Mouse (Mus musculus): ENCODE data around the gene Ccr1. TPM values are rescaled to one million over a fixed set of nuclear protein-coding genes. Genes with fewer than 3 reads are reported as not detected.

The Ccr1 gene
- polyA plus RNA-seq, 1 experiment from 2014 or later = 1.7 TPM

DNA sequence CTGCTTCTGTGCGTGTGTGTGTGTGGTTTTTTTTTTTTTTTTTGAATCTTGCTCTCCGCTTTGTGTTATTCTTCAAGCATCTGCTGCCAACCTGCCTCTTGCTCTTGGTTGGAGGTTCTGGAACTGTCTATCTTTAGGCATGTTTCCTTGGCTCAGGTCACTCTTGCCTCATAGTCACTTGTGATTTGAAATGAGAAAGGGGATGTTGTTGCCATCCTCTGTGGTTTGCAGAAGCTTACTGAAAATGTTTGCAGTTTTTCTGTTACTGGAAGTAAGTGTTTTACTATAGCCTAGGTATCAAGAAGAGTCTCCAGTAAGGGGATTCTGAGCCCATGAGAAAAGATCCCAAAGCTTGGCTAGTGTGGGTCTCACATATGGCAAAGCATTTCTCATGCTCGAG is 26.5 kb downstream of the Ccr1 start:
- no peaks in the 10 kb centered on the region for H3K27me3 ChIP-seq (ENCODE audit: control insufficient read depth, insufficient read depth, low read length)
- H3K9me3 ChIP-seq (ENCODE audit: control insufficient read depth, low read length) = no peaks in the 10 kb centered on the region
- H3K4me1 ChIP-seq (ENCODE audit: control insufficient read depth, insufficient read depth, low read length) = no peaks in the 10 kb centered on the region
- no peak overlapping the region for H3K9ac ChIP-seq (replicated peaks; ENCODE audit: low read length)
- WGBS = 92% methylated on average over 3 of the region's 3 CpGs
- no peak overlapping the region for H3K4me2 ChIP-seq (ENCODE audit: low read length)
- H3K27ac ChIP-seq (replicated peaks; ENCODE audit: low read depth, low read length) = no peak overlapping the region
- DNase-seq (no peak), ATAC-seq (ENCODE audit: low FRiP score, low TSS enrichment) (no peak)
- no peak overlapping the region for H3K4me3 ChIP-seq (replicated peaks; ENCODE audit: low read depth, low read length)
- H3K36me3 ChIP-seq (ENCODE audit: control insufficient read depth, insufficient read depth, low read length) = no peaks in the 10 kb centered on the region

DNA sequence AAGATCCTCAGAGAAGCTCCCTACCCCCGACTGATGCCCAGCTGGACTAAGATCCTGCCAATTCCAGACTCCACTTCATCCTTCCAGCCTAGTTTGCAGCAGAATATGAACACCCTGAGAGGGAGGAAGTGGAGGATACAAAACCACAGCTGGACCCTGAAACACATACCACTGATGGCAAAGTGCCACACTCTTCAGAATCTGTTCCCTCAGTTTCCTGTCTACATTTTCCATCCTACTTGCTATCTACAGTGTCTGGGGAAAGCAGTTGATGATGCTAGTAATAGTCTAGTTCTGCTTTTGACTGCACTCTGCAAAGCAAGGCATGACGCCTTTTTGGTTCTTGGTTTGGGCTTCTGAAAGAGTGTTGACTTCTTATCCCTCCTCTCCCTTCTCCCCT is 27.2 kb downstream of the Ccr1 start:
- Histone ChIP-seq H3K4me2 (ENCODE audit: low read length) (no peak overlapping the region), H3K27me3 (ENCODE audit: control insufficient read depth, insufficient read depth, low read length) (no peaks in the 10 kb centered on the region), H3K4me1 (ENCODE audit: control insufficient read depth, insufficient read depth, low read length) (no peaks in the 10 kb centered on the region), H3K9me3 (ENCODE audit: control insufficient read depth, low read length) (no peaks in the 10 kb centered on the region), H3K9ac (replicated peaks; ENCODE audit: low read length) (no peak overlapping the region), H3K4me3 (replicated peaks; ENCODE audit: low read depth, low read length) (no peak overlapping the region), H3K27ac (replicated peaks; ENCODE audit: low read depth, low read length) (no peak overlapping the region), H3K36me3 (ENCODE audit: control insufficient read depth, insufficient read depth, low read length) (no peaks in the 10 kb centered on the region)
- 80% methylated on average over 2 of the region's 2 CpGs for WGBS
- DNase-seq (no peak), ATAC-seq (ENCODE audit: low FRiP score, low TSS enrichment) (no peak)

DNA sequence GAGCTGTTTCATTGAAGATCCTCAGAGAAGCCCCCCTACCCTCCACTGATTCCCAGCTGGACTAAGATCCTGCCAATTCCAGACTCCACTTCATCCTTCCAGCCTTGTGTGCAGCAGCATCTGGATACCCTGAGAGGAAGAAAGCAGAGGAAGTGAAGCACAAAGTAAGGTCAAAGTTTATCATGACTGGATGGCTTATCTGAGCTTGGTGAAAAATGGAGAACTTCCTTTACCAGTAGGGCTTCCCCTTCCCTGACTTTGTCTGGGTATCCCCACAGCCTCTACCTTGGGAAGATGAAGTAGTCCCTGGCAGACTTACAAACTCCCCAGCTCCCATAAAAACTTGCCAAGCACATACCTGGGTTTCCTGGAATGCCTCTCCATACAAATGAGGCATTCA is 27.9 kb downstream of the Ccr1 start:
- H3K27ac ChIP-seq (replicated peaks; ENCODE audit: low read depth, low read length) = no peak overlapping the region
- DNase-seq (no peak), ATAC-seq (ENCODE audit: low FRiP score, low TSS enrichment) (no peak)

DNA sequence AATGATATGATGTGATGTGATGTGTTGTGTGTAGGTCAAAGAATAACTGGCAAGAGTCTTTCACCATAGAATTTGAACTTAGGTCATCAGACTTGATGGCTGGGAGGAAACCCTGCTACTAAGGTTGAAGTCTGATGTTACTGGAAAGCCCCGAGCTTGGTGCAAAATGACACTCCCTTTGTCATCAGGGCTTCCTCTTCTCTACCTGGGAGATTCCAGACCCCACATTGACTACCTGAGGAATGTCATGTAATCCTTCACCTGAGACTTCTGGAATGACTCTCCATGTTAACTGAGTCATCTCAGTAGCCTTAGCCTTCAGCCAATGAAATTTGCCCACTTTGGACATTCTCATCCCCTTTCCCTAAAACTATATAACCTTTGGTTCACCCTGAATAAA is 28.3 kb downstream of the Ccr1 start:
- H3K4me3 ChIP-seq (replicated peaks; ENCODE audit: low read depth, low read length) = no peak overlapping the region
- ATAC-seq (ENCODE audit: low FRiP score, low TSS enrichment) (no peak), DNase-seq (no peak)
- H3K36me3 ChIP-seq (ENCODE audit: control insufficient read depth, insufficient read depth, low read length) = no peaks in the 10 kb centered on the region
- H3K27me3 ChIP-seq (ENCODE audit: control insufficient read depth, insufficient read depth, low read length) = no peaks in the 10 kb centered on the region
- no peak overlapping the region for H3K9ac ChIP-seq (replicated peaks; ENCODE audit: low read length)
- H3K4me1 ChIP-seq (ENCODE audit: control insufficient read depth, insufficient read depth, low read length) = no peaks in the 10 kb centered on the region
- H3K4me2 ChIP-seq (ENCODE audit: low read length) = no peak overlapping the region
- WGBS = 75% methylated on average over 1 of the region's 1 CpGs
- no peak overlapping the region for H3K27ac ChIP-seq (replicated peaks; ENCODE audit: low read depth, low read length)
- H3K9me3 ChIP-seq (ENCODE audit: control insufficient read depth, low read length) = no peaks in the 10 kb centered on the region

More for the DNA sequence above, 27.9 kb downstream of the Ccr1 start:
- Histone ChIP-seq H3K4me2 (ENCODE audit: low read length) (no peak overlapping the region), H3K4me3 (replicated peaks; ENCODE audit: low read depth, low read length) (no peak overlapping the region), H3K9ac (replicated peaks; ENCODE audit: low read length) (no peak overlapping the region), H3K27me3 (ENCODE audit: control insufficient read depth, insufficient read depth, low read length) (no peaks in the 10 kb centered on the region), H3K36me3 (ENCODE audit: control insufficient read depth, insufficient read depth, low read length) (no peaks in the 10 kb centered on the region), H3K4me1 (ENCODE audit: control insufficient read depth, insufficient read depth, low read length) (no peaks in the 10 kb centered on the region), H3K9me3 (ENCODE audit: control insufficient read depth, low read length) (no peaks in the 10 kb centered on the region)

DNA sequence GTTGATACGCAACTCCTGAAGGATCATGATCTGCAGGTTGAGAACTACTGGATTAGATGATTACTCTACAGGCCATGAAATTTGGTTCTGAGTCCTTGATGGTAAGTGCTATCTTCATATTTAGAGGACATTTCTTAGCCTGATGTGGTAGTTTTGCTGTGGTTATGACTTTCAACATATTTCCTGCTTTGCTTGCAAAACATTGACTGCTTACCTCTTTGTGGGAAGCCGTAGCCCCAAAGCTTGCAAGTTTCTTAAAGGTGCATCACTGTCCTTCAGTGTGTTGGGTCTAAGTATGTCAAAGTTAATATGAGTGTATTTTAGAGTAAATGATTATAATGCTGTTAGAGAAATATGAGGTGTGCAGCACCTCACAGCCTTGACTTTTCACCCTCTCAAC is 30.5 kb downstream of the Ccr1 start:
- Histone ChIP-seq H3K4me1 (ENCODE audit: control insufficient read depth, insufficient read depth, low read length) (no peaks in the 10 kb centered on the region), H3K4me3 (replicated peaks; ENCODE audit: low read depth, low read length) (no peak overlapping the region), H3K36me3 (ENCODE audit: control insufficient read depth, insufficient read depth, low read length) (no peaks in the 10 kb centered on the region), H3K27me3 (ENCODE audit: control insufficient read depth, insufficient read depth, low read length) (no peaks in the 10 kb centered on the region), H3K27ac (replicated peaks; ENCODE audit: low read depth, low read length) (no peak overlapping the region), H3K9ac (replicated peaks; ENCODE audit: low read length) (no peak overlapping the region), H3K9me3 (ENCODE audit: control insufficient read depth, low read length) (no peaks in the 10 kb centered on the region), H3K4me2 (ENCODE audit: low read length) (no peak overlapping the region)
- no peak for DNase-seq
- WGBS = 97% methylated on average over 2 of the region's 2 CpGs
- no peak for ATAC-seq (ENCODE audit: low FRiP score, low TSS enrichment)

DNA sequence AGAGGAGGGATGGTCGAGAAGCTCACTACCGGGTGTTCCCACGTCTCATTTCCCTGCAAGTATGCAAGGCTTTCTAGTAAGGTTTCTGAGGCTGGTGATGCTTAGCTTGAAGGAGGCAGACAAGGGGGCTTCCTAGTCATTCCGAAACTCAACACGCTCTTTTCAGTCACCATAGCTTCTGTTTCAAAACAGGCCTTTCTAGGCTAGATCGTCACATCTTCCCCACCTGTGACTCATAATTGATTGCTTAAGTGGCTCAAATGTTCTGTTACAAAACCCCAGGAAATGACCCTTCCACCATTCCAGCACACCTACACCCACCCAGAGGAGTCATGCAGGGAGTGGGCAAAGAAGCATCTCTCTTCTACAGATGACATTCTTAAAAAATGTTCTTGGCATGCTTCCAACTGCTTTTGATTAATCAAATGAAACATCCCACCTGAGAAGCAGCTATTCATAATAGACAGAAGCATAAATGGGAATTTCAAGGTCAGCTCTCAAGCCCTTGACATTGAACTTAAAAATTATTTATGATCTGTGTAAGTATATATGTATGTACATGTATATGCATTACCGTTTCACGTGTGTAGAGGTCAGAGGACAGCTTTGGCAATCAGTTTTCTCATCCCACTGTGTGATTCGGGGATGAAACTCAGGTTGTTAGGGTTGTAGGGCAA is 31.8 kb downstream of the Ccr1 start:
- WGBS = 94% methylated on average over 9 of the region's 9 CpGs
- Histone ChIP-seq H3K36me3 (ENCODE audit: control insufficient read depth, insufficient read depth, low read length) (no peaks in the 10 kb centered on the region), H3K9me3 (ENCODE audit: control insufficient read depth, low read length) (no peaks in the 10 kb centered on the region), H3K4me1 (ENCODE audit: control insufficient read depth, insufficient read depth, low read length) (no peaks in the 10 kb centered on the region), H3K27ac (replicated peaks; ENCODE audit: low read depth, low read length) (no peak overlapping the region), H3K9ac (replicated peaks; ENCODE audit: low read length) (no peak overlapping the region), H3K4me3 (replicated peaks; ENCODE audit: low read depth, low read length) (no peak overlapping the region), H3K27me3 (ENCODE audit: control insufficient read depth, insufficient read depth, low read length) (no peaks in the 10 kb centered on the region), H3K4me2 (ENCODE audit: low read length) (no peak overlapping the region)
- ATAC-seq (ENCODE audit: low FRiP score, low TSS enrichment) = no peak
- no peak for DNase-seq

DNA sequence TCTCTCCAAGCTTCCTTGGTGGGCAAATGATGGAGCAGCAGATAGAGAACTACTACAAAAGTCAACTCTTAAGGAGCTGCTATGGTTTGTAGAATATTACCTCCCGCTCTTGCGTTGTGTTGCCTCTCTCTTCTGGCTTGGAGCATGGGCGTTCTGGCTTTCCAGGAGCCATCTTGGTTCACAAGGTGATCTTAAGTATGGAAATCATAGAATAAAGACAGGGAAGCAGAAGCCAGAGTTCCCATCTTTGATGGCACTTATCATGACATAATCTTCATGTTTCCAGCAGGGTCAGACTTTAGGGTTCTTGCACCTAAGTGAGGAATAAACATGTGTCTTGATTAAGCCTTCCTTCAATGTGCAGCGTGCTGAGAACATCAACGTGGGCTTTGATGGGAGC is 32.7 kb downstream of the Ccr1 start:
- Histone ChIP-seq H3K9ac (replicated peaks; ENCODE audit: low read length) (no peak overlapping the region), H3K9me3 (ENCODE audit: control insufficient read depth, low read length) (no peaks in the 10 kb centered on the region), H3K36me3 (ENCODE audit: control insufficient read depth, insufficient read depth, low read length) (no peaks in the 10 kb centered on the region), H3K27me3 (ENCODE audit: control insufficient read depth, insufficient read depth, low read length) (no peaks in the 10 kb centered on the region), H3K4me3 (replicated peaks; ENCODE audit: low read depth, low read length) (no peak overlapping the region), H3K27ac (replicated peaks; ENCODE audit: low read depth, low read length) (no peak overlapping the region), H3K4me1 (ENCODE audit: control insufficient read depth, insufficient read depth, low read length) (no peaks in the 10 kb centered on the region), H3K4me2 (ENCODE audit: low read length) (no peak overlapping the region)
- ATAC-seq (ENCODE audit: low FRiP score, low TSS enrichment) (no peak), DNase-seq (no peak)
- 90% methylated on average over 5 of the region's 5 CpGs for WGBS

DNA sequence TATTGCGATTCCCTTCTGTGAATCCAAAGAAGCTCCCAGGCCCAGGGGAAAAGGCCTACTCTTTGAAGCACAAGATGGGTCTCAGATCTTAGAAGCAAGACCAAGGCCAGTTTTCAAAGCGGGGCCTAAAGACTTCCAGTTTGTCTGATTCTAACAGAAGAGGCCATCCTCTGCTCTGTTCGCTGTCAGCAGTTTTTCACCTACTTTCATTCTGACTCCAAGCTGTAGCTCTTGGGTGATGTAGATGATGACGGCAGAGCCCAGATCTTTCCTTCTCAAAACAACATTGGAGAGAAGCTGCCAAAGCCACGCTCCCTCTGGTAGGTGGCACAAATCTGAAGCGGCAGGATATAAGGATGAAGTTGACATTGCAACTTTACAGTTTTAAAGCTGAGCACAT is 33.1 kb downstream of the Ccr1 start:
- no peaks in the 10 kb centered on the region for H3K36me3 ChIP-seq (ENCODE audit: control insufficient read depth, insufficient read depth, low read length)
- H3K9me3 ChIP-seq (ENCODE audit: control insufficient read depth, low read length) = no peaks in the 10 kb centered on the region
- ATAC-seq (ENCODE audit: low FRiP score, low TSS enrichment) = no peak
- H3K4me2 ChIP-seq (ENCODE audit: low read length) = no peak overlapping the region
- no peaks in the 10 kb centered on the region for H3K4me1 ChIP-seq (ENCODE audit: control insufficient read depth, insufficient read depth, low read length)
- WGBS = 96% methylated on average over 6 of the region's 6 CpGs
- H3K4me3 ChIP-seq (replicated peaks; ENCODE audit: low read depth, low read length) = no peak overlapping the region
- no peak for DNase-seq
- H3K27me3 ChIP-seq (ENCODE audit: control insufficient read depth, insufficient read depth, low read length) = no peaks in the 10 kb centered on the region
- H3K27ac ChIP-seq (replicated peaks; ENCODE audit: low read depth, low read length) = no peak overlapping the region
- no peak overlapping the region for H3K9ac ChIP-seq (replicated peaks; ENCODE audit: low read length)

DNA sequence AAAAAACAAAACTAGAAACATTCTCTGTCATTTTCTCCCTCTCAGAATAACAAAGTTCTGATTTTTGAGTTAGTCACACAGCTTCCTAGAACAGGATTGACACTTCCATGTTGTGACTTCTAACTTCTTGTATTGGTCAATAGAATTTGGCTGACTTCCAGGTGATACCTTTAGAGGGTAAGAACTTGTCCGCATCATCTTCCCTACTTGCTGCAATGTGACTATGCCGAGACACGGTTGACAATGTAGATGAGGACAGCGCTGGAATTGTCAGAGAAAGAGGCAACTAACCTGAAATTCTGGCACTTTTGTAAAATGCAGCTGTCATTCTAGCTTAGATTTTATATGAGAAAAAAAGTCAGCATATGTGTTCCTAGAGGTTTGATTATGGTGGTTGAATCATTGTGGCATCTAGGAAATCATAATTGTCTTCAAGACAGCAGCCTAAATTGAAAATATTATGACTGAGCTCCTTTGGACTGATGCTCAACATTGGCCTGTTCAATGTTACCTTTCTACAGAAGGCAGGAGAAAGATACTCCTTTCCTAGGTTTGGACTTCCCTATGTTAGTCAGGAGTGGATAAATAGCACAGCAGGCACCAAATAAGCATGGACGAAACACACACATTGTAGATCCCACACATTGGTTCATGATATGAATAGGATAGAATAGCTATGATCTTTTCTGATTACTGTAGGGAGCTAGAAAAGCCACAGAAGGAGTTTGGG is 34.6 kb downstream of the Ccr1 start:
- ATAC-seq (ENCODE audit: low FRiP score, low TSS enrichment) = no peak
- Histone ChIP-seq H3K27me3 (ENCODE audit: control insufficient read depth, insufficient read depth, low read length) (no peaks in the 10 kb centered on the region), H3K4me3 (replicated peaks; ENCODE audit: low read depth, low read length) (no peak overlapping the region), H3K4me2 (ENCODE audit: low read length) (no peak overlapping the region), H3K9ac (replicated peaks; ENCODE audit: low read length) (no peak overlapping the region), H3K36me3 (ENCODE audit: control insufficient read depth, insufficient read depth, low read length) (no peaks in the 10 kb centered on the region), H3K4me1 (ENCODE audit: control insufficient read depth, insufficient read depth, low read length) (no peaks in the 10 kb centered on the region), H3K27ac (replicated peaks; ENCODE audit: low read depth, low read length) (no peak overlapping the region), H3K9me3 (ENCODE audit: control insufficient read depth, low read length) (no peaks in the 10 kb centered on the region)
- 91% methylated on average over 5 of the region's 5 CpGs for WGBS
- no peak for DNase-seq
